Mouse (Mus musculus) testis, postnatal 14 days (tissue): ENCODE results near the gene Esr1.

Experiments
- DNase-seq: peaks from one replicate; pipeline ENCODE4 v3.0.0; 2021; ENCODE audit warnings: low spot score

The Esr1 gene

GRCm38 (mm10) chr10:4993802-4994201, 382.4 kb downstream of the Esr1 start:
- no peak for DNase-seq

- no peak for DNase-seq
Observed at GRCm38 (mm10) chr10:4996592-4996991, 385.2 kb downstream of the Esr1 start.

GRCm38 (mm10) chr10:5008795-5009366, 397.5 kb downstream of the Esr1 start:
- no peak for DNase-seq

GRCm38 (mm10) chr10:5012004-5012403, 400.6 kb downstream of the Esr1 start:
- no peak for DNase-seq

- no peak for DNase-seq
Observed at GRCm38 (mm10) chr10:5014976-5015375, 403.6 kb downstream of the Esr1 start.

- no peak for DNase-seq
Observed at GRCm38 (mm10) chr10:5017148-5017547, 405.8 kb downstream of the Esr1 start.

- no peak for DNase-seq
Observed at GRCm38 (mm10) chr10:5025906-5026305, 414.5 kb downstream of the Esr1 start.

GRCm38 (mm10) chr10:5027208-5027607, 415.8 kb downstream of the Esr1 start:
- DNase-seq = no peak

- peak; percentile 13 for DNase-seq
Observed at GRCm38 (mm10) chr10:5028301-5028700, 416.9 kb downstream of the Esr1 start.

- DNase-seq = no peak
Observed at GRCm38 (mm10) chr10:5029161-5029560, 417.8 kb downstream of the Esr1 start.

GRCm38 (mm10) chr10:5029883-5030282, 418.5 kb downstream of the Esr1 start:
- no peak for DNase-seq

- DNase-seq = no peak
Observed at GRCm38 (mm10) chr10:5032192-5033048, 421.0 kb downstream of the Esr1 start.

- DNase-seq = no peak
Observed at GRCm38 (mm10) chr10:5041254-5041653, 429.9 kb downstream of the Esr1 start.

GRCm38 (mm10) chr10:5044481-5044880, 433.1 kb downstream of the Esr1 start:
- no peak for DNase-seq

GRCm38 (mm10) chr10:5045213-5045612, 433.8 kb downstream of the Esr1 start:
- no peak for DNase-seq

GRCm38 (mm10) chr10:5045671-5046070, 434.3 kb downstream of the Esr1 start:
- no peak for DNase-seq
